Mouse (Mus musculus): ENCODE data around the gene Acvrl1. TPM values are rescaled to one million over a fixed set of nuclear protein-coding genes. Genes with fewer than 3 reads are reported as not detected.
A peak's percentile ranks its signal among the peaks of the same experiment; 100 is the strongest.

The Acvrl1 gene
- polyA plus RNA-seq, 1 experiment from 2014 or later: 6.5 TPM

GRCm38 (mm10) chr15:101167553-101167952 is 39.2 kb downstream of the Acvrl1 start:
- no peak for DNase-seq (ENCODE audit: low spot score)

GRCm38 (mm10) chr15:101169910-101170309 is 41.6 kb downstream of the Acvrl1 start:
- DNase-seq (ENCODE audit: low spot score): no peak

GRCm38 (mm10) chr15:101170413-101170980 is 42.2 kb downstream of the Acvrl1 start:
- DNase-seq (ENCODE audit: low spot score): no peak

GRCm38 (mm10) chr15:101171272-101171671 is 43.0 kb downstream of the Acvrl1 start:
- DNase-seq (ENCODE audit: low spot score): no peak

GRCm38 (mm10) chr15:101172016-101172415 is 43.7 kb downstream of the Acvrl1 start:
- DNase-seq (ENCODE audit: low spot score): no peak

- peak; percentile 94 for DNase-seq (ENCODE audit: low spot score)
Observed at GRCm38 (mm10) chr15:101173421-101174211, 45.3 kb downstream of the Acvrl1 start, which contains the start of gene Acvr1b. TSS of gene Acvr1b (plus strand) at chr15:101174067.

GRCm38 (mm10) chr15:101174294-101175130 is 46.2 kb downstream of the Acvrl1 start:
- peak; percentile 41 for DNase-seq (ENCODE audit: low spot score)

- DNase-seq (ENCODE audit: low spot score): no peak
Observed at GRCm38 (mm10) chr15:101175131-101175460, 46.8 kb downstream of the Acvrl1 start.

- DNase-seq (ENCODE audit: low spot score): peak; percentile 33
Observed at GRCm38 (mm10) chr15:101175613-101176283, 47.4 kb downstream of the Acvrl1 start.

- DNase-seq (ENCODE audit: low spot score): no peak
Observed at GRCm38 (mm10) chr15:101176284-101176680, 48.0 kb downstream of the Acvrl1 start.

GRCm38 (mm10) chr15:101176795-101177691 is 48.7 kb downstream of the Acvrl1 start:
- no peak for DNase-seq (ENCODE audit: low spot score)

- DNase-seq (ENCODE audit: low spot score): peak; percentile 66
Observed at GRCm38 (mm10) chr15:101180363-101181105, 52.2 kb downstream of the Acvrl1 start.

GRCm38 (mm10) chr15:101181106-101181466 is 52.8 kb downstream of the Acvrl1 start:
- no peak for DNase-seq (ENCODE audit: low spot score)

- no peak for DNase-seq (ENCODE audit: low spot score)
Observed at GRCm38 (mm10) chr15:101181500-101181899, 53.2 kb downstream of the Acvrl1 start.

- no peak for DNase-seq (ENCODE audit: low spot score)
Observed at GRCm38 (mm10) chr15:101182676-101183075, 54.4 kb downstream of the Acvrl1 start.

- no peak for DNase-seq (ENCODE audit: low spot score)
Observed at GRCm38 (mm10) chr15:101184300-101184699, 56.0 kb downstream of the Acvrl1 start.

GRCm38 (mm10) chr15:101185549-101185948 is 57.2 kb downstream of the Acvrl1 start:
- no peak for DNase-seq (ENCODE audit: low spot score)

GRCm38 (mm10) chr15:101187907-101188306 is 59.6 kb downstream of the Acvrl1 start:
- DNase-seq (ENCODE audit: low spot score): no peak

- DNase-seq (ENCODE audit: low spot score): no peak
Observed at GRCm38 (mm10) chr15:101189981-101190761, 61.8 kb downstream of the Acvrl1 start.
